Comparison of ENCODE assay signal across 8 mouse cellular contexts in the genomic region with DNA sequence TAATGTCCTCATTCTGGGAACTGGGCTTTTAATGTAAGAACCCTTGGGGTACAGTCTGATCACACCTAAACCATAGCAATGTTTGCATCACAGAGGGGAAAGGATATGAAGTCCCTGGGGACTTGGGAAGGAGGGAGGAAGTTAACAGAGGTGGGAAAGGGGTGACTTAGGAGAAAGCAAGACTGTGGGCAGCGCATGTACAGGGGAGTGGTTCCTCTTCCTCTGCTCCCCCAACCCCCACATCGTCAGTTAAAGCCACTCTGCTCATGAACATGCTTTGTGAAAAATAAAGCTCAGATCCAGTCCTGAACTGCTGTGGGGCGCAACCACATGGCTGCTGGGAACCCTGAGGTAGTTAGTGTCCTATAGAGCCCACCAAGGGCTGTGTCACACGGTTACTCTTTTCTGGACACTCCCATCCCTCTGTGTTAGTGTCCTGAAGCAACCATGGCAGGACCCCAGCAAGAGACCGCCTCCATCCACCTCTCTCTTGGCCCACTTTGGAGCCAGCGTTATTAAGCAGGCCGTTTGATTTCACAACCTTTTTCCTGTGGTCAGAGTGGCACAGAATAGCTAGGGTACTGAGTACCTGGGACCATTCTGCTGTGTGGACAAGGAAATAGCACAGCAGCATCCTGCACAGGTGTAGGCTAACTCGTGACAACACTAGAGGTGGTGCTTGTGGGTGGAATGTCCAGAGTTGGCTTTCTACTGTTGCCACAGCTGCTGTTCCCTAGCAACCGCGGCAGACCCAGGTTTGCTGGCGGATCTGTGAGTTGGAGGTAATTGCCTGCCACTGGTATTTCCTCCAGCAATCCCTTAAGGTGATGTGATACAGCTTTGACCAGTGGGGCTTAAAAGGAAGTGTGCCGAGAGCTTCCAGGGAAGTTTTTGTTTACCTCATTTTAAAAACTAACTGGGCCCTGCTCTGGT. TPM values are rescaled to one million over a fixed set of nuclear protein-coding genes. Genes with fewer than 3 reads are reported as not detected.
DNase-seq lines count a peak whose midpoint lies in the region; ATAC-seq and TF ChIP-seq lines count a peak whose summit lies in the region.

No protein-coding gene starts in this region.

- H3K4me2 ChIP-seq in lung, embryonic 14.5 days: no peak overlapping the region

- no peak overlapping the region for H3K4me3 ChIP-seq in lung, embryonic 14.5 days (ENCODE audit: low read depth, low read length)

- no peaks in the 10 kb centered on the region for H3K4me1 ChIP-seq in lung, embryonic 14.5 days (ENCODE audit: insufficient read depth)

- no peak overlapping the region for H3K9ac ChIP-seq in lung, embryonic 14.5 days

- no peaks in the 10 kb centered on the region for H3K9me3 ChIP-seq in lung, embryonic 14.5 days (ENCODE audit: low read depth, low read length)

- no peaks in the 10 kb centered on the region for H3K36me3 ChIP-seq in lung, embryonic 14.5 days (ENCODE audit: insufficient read depth)

- intact Hi-C loops in left cerebral cortex, postnatal 25 days (cut with DNase I): no loop called here

- H3K27ac ChIP-seq in lung, embryonic 14.5 days (ENCODE audit: low read depth): no peak overlapping the region

- H3K27me3 ChIP-seq in lung, embryonic 14.5 days (ENCODE audit: insufficient read depth, low read length): no peaks in the 10 kb centered on the region

- WGBS in lung, embryonic 14.5 days: 42% methylated on average over 12 of the region's 12 CpGs

- ATAC-seq in lung, embryonic 14.5 days (ENCODE audit: insufficient read depth): peak; percentile 74

- no peak for TF ChIP-seq CTCF in lung, embryonic 14.5 days (IDR thresholded peaks at IDR 0.05; ENCODE audit: low read depth)

- DNase-seq in right cerebral cortex, adult 2 months (ENCODE audit: low spot score in 2 of 2): peak; percentile 30 to 35
- no peak for DNase-seq in right cerebral cortex, adult 18-20 months
- peak; percentile 85 for DNase-seq in kidney, adult 11 months
- DNase-seq in lung, embryonic 14.5 days: peak; percentile 58
- DNase-seq in yolk sac, embryonic 10.5 days (ENCODE audit: low spot score): peak; percentile 68
- DNase-seq in urinary bladder, adult 18-20 months (ENCODE audit: low spot score in 2 of 2): no peak
- DNase-seq in spleen, postnatal 4 days (ENCODE audit: low spot score in 2 of 2): no peak
- DNase-seq in left cerebral cortex, postnatal 25 days (ENCODE audit: low spot score in 2 of 2): no peak

RNA-seq across cellular contexts. Expression of a gene that starts 50.3 kb away (rescaled TPM):
- polyA plus RNA-seq in lung, embryonic 14.5 days (2014; fragmentation: Nextera tagmentation; extraction: Ambion mirVana): 4.2 and 5.1 TPM in 2 replicates
- 100 to 1,000 TPM; 157 to 160 TPM for total RNA-seq in left cerebral cortex, postnatal 25 days (2021)

Comparison
In these comparisons a context has a peak if more than half of its experiments do, and no peak if none do; other contexts are left out.
1. DNase-seq: peak in right cerebral cortex, adult 2 months (2 of 2), kidney, adult 11 months (single experiment), lung, embryonic 14.5 days (single experiment) and yolk sac, embryonic 10.5 days (single experiment); none in right cerebral cortex, adult 18-20 months (single experiment), urinary bladder, adult 18-20 months (0 of 2), spleen, postnatal 4 days (0 of 2) and left cerebral cortex, postnatal 25 days (0 of 2).